Mouse (Mus musculus) right cerebral cortex, adult 18-20 months (tissue): ENCODE data around the gene Cdc42ep2.
"Not testable (repeated sequence)": the region's sequence is repeated elsewhere in the genome, so short reads cannot be mapped to it uniquely, and the experiment has no call there.

Experiments used
- DNase-seq: peaks from one replicate; pipeline ENCODE4 v3.0.0; 2022; ENCODE audit warnings: mixed read lengths

The Cdc42ep2 gene

DNA sequence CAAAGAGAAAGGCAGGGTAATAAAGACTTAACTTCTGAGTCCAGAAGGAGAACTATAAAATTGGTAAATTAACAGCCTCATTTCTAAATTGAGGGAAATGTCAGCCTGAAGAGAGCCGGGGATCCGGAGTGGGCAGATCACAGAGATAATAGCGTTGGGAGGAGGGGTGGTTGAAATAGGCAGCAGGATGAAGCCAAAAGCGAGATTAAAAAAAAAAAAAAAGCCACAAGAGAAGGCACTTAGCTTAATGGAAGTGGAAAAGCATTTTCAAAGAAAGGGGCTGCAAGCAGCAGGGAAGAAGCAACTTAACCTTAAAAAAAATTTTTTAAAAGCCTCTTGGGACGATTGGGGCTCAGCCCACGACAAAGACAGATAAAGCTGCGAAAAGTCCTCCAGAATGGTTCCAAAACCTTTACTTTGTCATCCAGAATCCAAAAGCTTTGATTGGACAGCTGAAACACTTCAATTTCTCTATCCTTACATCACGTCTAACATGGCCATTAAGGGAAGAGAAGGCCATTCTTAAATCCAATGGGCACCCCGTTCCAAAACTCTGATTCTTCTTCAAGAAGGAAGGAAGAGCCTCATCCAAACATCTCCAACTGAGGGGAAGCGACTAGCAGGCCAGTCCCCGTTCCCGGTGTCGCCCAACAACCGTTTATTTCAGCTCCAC is 13.1 kb downstream of the Cdc42ep2 start:
- DNase-seq, result no peak

DNA sequence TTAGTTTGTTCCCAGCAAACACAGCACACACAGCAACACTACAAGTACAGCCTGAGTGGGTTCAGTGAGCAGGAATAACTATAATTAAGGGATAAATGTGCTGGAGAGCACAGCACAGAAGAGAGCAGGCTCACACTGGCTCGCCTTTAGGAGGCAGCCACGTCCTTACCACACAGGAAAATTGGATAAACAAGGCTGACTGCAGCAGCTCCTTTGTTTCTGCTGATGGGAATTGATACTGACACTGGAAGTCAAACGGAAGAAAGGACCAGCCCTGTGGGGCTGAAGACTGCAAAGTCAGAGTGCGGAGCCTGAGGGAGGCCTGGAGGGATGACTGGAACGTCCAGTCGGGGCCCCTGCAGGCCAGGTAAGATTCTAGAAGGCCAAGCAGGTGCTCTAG is 14.4 kb downstream of the Cdc42ep2 start:
- DNase-seq, result no peak

DNA sequence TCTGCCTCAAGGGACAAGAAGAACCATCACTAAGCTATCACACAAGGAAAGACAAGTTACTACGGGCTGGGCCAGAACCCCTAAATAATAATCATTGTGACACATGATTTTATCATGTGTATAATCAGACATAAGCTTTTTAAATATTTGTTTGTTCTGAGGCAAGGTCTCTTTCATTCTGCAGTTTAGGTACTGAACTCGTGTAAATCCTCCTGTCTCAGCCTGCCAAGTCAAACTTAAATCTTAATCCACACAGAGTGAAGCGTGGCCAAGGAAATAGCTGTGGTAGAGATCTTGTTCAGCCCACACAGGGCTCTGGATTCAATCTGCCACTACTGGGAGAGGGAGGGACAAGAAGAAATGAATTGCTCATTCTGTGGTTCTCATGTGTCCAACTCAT is 17.3 kb downstream of the Cdc42ep2 start:
- no peak for DNase-seq

GRCm38 (mm10) chr19:5894002-5894678 is 30.5 kb downstream of the Cdc42ep2 start, which contains the start of gene Tigd3:
Tigd3 (minus strand) TSS chr19:5894149.
- DNase-seq, result peak; percentile 96

DNA sequence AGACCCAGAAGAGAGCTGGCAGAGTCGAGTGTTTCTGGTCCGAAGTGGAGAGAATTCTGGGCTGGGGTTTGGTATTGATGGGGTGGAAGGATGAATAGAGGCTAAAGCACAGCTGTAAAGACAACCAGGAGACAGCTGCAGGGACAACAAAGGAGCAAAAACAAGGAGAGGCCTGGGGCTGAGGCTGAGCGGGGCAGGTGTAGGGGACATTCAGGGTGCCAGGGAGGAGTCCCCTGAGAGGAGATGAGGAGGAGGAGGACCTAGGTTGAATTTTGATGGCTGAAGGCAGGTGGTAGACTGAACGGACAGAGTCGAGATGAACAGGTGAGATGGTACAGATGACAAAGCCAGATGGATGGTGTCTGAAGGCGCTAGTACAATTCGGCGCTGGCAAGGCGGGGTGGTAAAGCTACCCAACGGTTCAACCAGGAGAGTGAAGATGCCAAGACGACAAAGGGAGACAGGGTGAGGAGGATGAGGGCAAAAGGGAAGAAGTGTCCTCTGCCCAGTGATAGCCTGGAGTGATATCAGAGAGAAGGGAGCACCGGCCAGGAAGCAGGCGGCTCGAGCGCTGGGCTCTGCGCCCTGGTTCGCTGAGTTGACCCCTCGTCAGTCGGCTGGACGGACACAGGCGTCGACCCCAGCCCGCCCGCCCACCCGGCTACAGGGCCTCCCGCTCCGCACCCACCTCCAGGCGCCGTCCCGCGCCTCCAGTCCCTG is 31.2 kb downstream of the Cdc42ep2 start:
- DNase-seq, result no peak

DNA sequence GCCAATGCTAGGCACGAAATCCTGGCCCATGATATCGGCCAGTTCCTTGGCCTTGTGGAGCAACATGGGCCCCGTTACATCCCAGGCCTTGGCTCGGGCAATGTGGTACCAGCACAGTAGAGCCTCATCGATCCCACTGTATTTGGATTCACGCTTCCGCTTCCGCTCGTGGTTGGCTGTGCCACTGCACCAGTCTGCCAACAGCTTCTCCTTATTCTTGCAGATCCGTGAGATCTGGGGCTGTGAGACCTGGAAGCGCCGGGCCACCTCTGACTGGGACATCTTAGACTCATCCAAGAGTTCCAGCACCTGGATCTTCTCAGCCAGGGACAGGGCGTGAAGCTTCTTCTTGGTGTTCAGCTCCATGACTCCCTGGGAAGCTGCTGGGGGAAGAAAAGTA is 31.9 kb downstream of the Cdc42ep2 start:
- DNase-seq, result no peak

DNA sequence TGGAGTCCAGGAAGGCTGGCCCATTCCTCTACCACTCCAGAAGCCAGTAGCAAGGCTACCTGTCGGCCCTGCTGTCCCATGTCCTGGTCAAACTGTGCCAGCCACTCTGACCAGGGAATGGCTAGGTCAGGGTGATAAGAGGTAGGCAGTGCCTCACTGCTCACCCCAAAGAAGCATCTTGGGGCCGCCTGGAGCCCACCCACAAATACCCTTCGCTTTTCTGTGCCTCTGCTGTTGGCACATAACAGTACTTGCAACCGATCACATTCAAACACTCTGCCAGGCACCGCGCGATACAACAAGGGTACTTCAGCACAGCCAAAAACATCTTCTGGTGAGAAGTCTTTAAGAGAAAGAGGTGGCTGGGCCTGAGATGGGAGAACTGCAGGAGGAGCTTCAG is 32.4 kb downstream of the Cdc42ep2 start:
- no peak for DNase-seq

- DNase-seq, result no peak
Measured at GRCm38 (mm10) chr19:5891521-5892258, 32.9 kb downstream of the Cdc42ep2 start.

- no peak for DNase-seq
Measured at GRCm38 (mm10) chr19:5889211-5889610, 35.4 kb downstream of the Cdc42ep2 start.

- DNase-seq, result no peak
Measured at GRCm38 (mm10) chr19:5887234-5887815, 37.3 kb downstream of the Cdc42ep2 start.

GRCm38 (mm10) chr19:5885838-5886237 is 38.8 kb downstream of the Cdc42ep2 start:
- no peak for DNase-seq

DNA sequence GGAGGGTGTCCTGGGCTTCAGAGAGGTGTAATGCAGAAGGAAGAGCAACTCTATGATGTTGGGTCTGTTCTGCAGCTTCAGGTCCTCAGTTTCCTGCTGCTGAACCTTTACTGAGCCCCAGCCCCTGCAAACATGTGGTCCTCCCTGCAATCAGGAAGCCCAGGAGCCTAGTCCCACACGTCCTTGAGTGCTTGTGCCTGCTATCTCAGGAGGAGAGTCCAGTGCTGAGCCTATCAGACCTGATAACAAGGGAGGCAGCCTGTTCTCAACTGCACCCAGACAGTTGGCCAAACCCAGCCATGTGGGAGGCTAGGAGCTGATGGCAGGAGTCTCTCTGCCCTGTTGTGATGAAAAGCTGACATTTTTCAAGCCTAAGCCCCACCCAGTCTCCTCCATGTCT is 40.7 kb downstream of the Cdc42ep2 start:
- DNase-seq, result no peak

GRCm38 (mm10) chr19:5882079-5882478 is 42.5 kb downstream of the Cdc42ep2 start:
- not testable (repeated sequence) for DNase-seq

DNA sequence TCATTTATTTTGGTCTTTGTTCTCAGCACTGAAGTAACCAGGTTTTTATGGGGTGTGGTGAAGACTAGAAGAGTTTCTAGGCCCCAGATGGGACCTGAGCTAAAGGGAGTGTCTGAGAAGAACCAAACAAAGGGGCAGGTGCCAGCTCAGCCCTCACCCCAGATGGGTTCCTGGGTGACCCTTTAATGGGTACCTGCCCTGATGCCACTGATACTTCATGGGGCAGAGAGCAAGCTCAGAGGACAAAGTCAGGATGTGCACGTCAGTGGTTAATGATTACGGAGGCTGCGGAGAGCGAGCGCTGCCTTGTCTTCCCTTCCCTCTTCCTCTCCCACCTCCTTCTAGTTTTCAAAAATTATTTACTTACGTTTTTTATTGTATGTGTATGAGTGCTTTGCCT is 43.5 kb downstream of the Cdc42ep2 start:
- DNase-seq, result no peak

- no peak for DNase-seq
Measured at GRCm38 (mm10) chr19:5879735-5880134, 44.9 kb downstream of the Cdc42ep2 start.

DNA sequence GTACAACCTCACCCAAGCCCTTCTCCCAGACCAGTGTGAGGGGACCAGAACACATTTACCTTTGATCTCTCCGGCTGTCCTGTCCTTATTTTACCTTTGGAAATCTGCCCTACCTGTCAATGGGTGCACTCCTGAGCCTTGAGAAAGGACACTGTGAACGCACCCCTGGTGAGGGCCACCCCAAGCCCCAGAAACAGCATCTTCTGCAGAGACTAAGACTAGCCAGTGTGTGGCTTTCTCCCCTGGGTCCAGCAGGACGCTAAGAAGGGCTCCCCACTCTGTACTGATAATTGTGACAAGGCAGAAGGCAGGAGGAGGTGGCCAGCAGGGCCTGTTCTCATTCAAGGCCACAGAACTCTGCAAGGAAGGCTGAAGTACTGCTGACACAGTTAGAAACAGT is 45.7 kb downstream of the Cdc42ep2 start:
- DNase-seq, result no peak

GRCm38 (mm10) chr19:5878362-5878722 is 46.3 kb downstream of the Cdc42ep2 start:
- DNase-seq, result no peak

GRCm38 (mm10) chr19:5877618-5878361 is 46.8 kb downstream of the Cdc42ep2 start, which contains the start of gene Slc25a45:
Slc25a45 (plus strand) TSS chr19:5877808.
- DNase-seq, result peak; percentile 82

- peak; percentile 93 for DNase-seq
Measured at GRCm38 (mm10) chr19:5874969-5875480, 49.6 kb downstream of the Cdc42ep2 start, which contains the start of gene Frmd8. Frmd8 (minus strand) TSS chr19:5875274.

- no peak for DNase-seq
Measured at GRCm38 (mm10) chr19:5874391-5874968, 50.1 kb downstream of the Cdc42ep2 start.

- no peak for DNase-seq
Measured at GRCm38 (mm10) chr19:5872931-5873556, 51.6 kb downstream of the Cdc42ep2 start.
